Mouse (Mus musculus) mouse trophoblast stem cell (cell line): ENCODE data around the gene Iqcf1.

Experiments used
- in situ Hi-C, 2 experiments: fragments of 300-500 bp; cut with MseI, MboI; formaldehyde crosslinking; loops; 2 replicates in 1 of 2; 3 replicates in 1 of 2; pipeline ENCODE4 v1.15.1; 2025

Gene Iqcf1

GRCm38 (mm10) chr9:106499667-106500066 lies at the start of gene Iqcf1:
Iqcf1 (plus strand) TSS chr9:106499967.
- in situ Hi-C loops, result no loop called here

- in situ Hi-C loops, result no loop called here
Measured at GRCm38 (mm10) chr9:106450661-106451060, 49.1 kb upstream of the Iqcf1 start.

- in situ Hi-C loops, result no loop called here
Measured at GRCm38 (mm10) chr9:106451298-106451697, 48.5 kb upstream of the Iqcf1 start.

GRCm38 (mm10) chr9:106451899-106452298 lies 47.9 kb upstream of the Iqcf1 start:
- in situ Hi-C loops, result no loop called here

- in situ Hi-C loops, result no loop called here
Measured at GRCm38 (mm10) chr9:106452351-106452750, 47.4 kb upstream of the Iqcf1 start.

- in situ Hi-C loops, result no loop called here
Measured at GRCm38 (mm10) chr9:106452821-106453220, 46.9 kb upstream of the Iqcf1 start.

GRCm38 (mm10) chr9:106453271-106454070 lies 46.3 kb upstream of the Iqcf1 start, which contains the start of gene Pcbp4:
Pcbp4 (plus strand) TSS chr9:106453291.
- in situ Hi-C loops, result no loop called here

GRCm38 (mm10) chr9:106454071-106454761 lies 45.6 kb upstream of the Iqcf1 start:
- in situ Hi-C loops, result no loop called here

GRCm38 (mm10) chr9:106454888-106455681 lies 44.7 kb upstream of the Iqcf1 start:
- in situ Hi-C loops, result no loop called here

- in situ Hi-C loops, result no loop called here
Measured at GRCm38 (mm10) chr9:106456325-106457162, 43.2 kb upstream of the Iqcf1 start.

GRCm38 (mm10) chr9:106457163-106457559 lies 42.6 kb upstream of the Iqcf1 start:
- in situ Hi-C loops, result no loop called here

GRCm38 (mm10) chr9:106457920-106458319 lies 41.8 kb upstream of the Iqcf1 start:
- in situ Hi-C loops, result no loop called here

GRCm38 (mm10) chr9:106459946-106460345 lies 39.8 kb upstream of the Iqcf1 start:
- in situ Hi-C loops, result no loop called here

GRCm38 (mm10) chr9:106460401-106461025 lies 39.3 kb upstream of the Iqcf1 start:
- in situ Hi-C loops, result no loop called here

- in situ Hi-C loops, result no loop called here
Measured at GRCm38 (mm10) chr9:106461026-106461415, 38.7 kb upstream of the Iqcf1 start.

- in situ Hi-C loops, result no loop called here
Measured at GRCm38 (mm10) chr9:106461641-106462429, 37.9 kb upstream of the Iqcf1 start.

GRCm38 (mm10) chr9:106462430-106462800 lies 37.4 kb upstream of the Iqcf1 start:
- in situ Hi-C loops, result no loop called here

- in situ Hi-C loops, result no loop called here
Measured at GRCm38 (mm10) chr9:106463122-106464063, 36.4 kb upstream of the Iqcf1 start.
